Mouse (Mus musculus) E14TG2a.4 (cell line): ENCODE data around the gene Acer3.

Experiments
- H3K27me3 ChIP-seq: 2 replicates; pipeline ENCODE4 v1.6.1; 2014; ENCODE audit warnings: low read length, control low read depth; ENCODE audit not compliant: insufficient read depth
- H3K36me3 ChIP-seq: 2 replicates; pipeline ENCODE4 v1.6.1; 2014; ENCODE audit warnings: low read length, control low read depth; ENCODE audit not compliant: insufficient read depth
- H3K4me1 ChIP-seq: replicated peaks from 2 replicates; pipeline ENCODE4 v1.6.1; 2014; ENCODE audit warnings: low read depth, low read length, control low read depth
- H3K4me3 ChIP-seq: replicated peaks from 2 replicates; pipeline ENCODE4 v1.5.1; 2014; ENCODE audit warnings: mild to moderate bottlenecking, low read length
- H3K9me3 ChIP-seq: 2 replicates; pipeline ENCODE4 v1.6.1; 2014; ENCODE audit warnings: low read length, control low read depth
- CTCF ChIP-seq: conservative IDR thresholded peaks from 2 replicates; pipeline ENCODE4 v1.5.1; 2014; ENCODE audit warnings: low read length
- NANOG ChIP-seq: IDR thresholded peaks from 2 replicates; pipeline ENCODE4 v1.6.1; 2014; ENCODE audit warnings: borderline replicate concordance, low read length, mixed read lengths
- POU5F1 ChIP-seq: IDR thresholded peaks from 2 replicates; pipeline ENCODE4 v1.6.1; 2014; ENCODE audit warnings: low read length, borderline replicate concordance

Gene Acer3

DNA sequence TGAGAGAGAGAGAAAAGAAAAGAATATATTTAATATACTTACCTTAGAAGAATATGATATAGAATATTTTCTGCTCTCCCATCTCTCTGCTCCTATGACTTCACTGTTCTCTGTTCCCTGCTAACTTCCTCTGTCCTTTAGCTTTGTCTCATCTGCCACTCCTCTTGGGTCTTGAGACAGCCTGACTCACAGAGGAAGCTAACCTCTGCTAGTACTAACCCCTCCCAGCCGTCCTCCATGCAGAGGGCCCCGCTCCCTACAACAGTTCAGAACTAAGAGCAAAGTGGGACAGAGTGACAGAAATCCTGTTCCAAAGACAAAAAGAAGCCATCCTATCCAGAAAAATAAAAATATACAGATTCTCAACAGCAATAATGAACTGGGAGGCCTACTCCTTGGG lies at the start of gene Acer3:
Gene Acer3 (minus strand): TSS at position 126 of the 400 bp plus-strand sequence.
- no peak for TF ChIP-seq CTCF
- no peak for TF ChIP-seq POU5F1
- no peak for TF ChIP-seq NANOG
- Histone ChIP-seq H3K9me3 (peaks cover 3% of the 10 kb centered on the region; the same call in 1 of the 2 replicates), H3K27me3 (peaks cover 2% of the 10 kb centered on the region), H3K4me3 (no peak within 1 kb of the TSS), H3K4me1 (peaks cover 9% of the 10 kb centered on the region), H3K36me3 (no peaks in the 10 kb centered on the region)

DNA sequence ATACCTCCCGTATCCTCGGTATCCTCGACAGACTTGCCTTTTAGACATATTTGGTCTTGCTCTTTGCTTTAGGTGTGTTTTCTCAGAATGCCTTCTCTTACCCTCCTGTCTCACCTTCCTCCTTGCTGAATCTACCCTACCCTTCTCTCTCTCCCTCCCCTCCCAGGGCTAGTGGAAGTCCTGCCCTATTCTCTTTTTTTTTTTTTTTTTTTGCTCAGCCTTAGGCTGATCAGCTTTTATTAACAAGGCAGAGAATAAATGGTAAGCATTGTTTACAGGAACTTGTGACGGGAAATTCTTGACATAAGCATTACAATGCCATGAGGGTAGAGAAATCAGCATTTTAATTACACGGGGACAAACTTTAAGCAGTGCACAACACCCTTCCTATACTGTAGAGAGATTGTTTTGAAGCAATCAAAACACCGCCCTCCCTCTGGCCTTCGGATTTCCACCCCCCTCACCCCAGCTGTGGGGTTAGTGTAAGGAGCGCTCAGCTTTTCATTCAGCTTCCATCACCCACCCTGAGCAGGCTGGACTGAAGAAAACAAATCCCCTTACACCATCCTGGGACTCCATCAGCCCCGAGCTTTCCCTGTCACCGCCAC lies 48.9 kb upstream of the Acer3 start:
- Histone ChIP-seq H3K27me3 (no peaks in the 10 kb centered on the region), H3K9me3 (peaks cover 15% of the 10 kb centered on the region), H3K36me3 (no peaks in the 10 kb centered on the region), H3K4me3 (peak overlapping the region; percentile 27), H3K4me1 (peaks cover 51% of the 10 kb centered on the region)
- TF ChIP-seq NANOG (peak; percentile 78; the same call in 1 of the 2 replicates), POU5F1 (no peak)

DNA sequence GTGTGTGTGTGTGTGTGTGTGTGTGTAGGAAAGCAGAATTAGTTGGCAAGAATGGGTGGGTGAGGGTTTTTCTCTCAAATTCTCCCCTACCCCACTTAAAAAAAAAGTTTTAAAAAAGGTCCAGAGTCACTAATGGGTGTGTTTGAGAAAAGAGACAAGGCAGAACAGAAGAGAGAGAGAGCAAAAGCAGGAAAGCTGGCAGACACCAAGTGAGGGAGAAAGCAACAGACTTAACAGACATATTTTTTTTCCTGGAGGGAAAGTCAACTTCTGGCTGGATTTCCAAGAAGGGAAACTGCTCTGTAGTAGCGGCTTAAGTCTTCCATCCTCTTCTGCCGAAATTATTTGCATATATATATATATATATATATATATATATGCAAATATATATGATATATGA lies 40.7 kb upstream of the Acer3 start:
- no peak for TF ChIP-seq NANOG

DNA sequence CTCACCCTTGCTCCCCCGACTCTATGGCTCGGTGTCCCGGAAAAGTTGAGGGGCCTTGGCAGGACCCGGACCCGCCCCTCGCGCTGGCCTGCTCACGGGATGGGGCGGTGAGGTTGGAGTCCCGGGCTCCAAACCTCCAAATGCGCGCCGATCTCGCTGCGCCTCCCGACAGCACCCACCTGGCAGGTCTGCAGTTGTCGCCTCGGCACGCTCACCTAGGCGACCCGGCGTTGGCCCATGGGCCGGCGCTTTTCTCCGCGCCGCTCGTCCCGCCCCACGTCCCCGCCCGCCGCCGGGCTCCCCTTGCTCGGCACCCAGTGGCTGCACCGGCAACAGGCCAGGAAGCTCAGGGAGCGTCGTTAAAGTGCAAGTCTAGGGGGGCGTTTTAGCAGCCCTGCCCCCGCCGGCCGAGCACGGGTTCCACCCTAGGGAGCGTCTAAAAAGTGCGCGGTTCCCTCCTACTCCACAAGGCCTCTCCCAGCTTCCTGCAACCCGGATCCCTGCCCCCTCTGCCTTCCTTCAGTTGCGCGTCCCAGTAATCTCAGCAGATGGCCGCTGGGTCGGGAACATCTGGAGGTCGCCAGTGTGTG lies 40.1 kb upstream of the Acer3 start, which contains the start of gene Tsku:
Gene Tsku (minus strand): TSS at position 266 of the 590 bp plus-strand sequence.
- TF ChIP-seq CTCF (no peak), NANOG (no peak), POU5F1 (no peak)
- peak within 1 kb of the TSS; percentile 92 for H3K4me3 ChIP-seq
- H3K27me3 ChIP-seq, result peaks cover 16% of the 10 kb centered on the region
- peaks cover 34% of the 10 kb centered on the region for H3K9me3 ChIP-seq
- H3K36me3 ChIP-seq, result peaks cover 17% of the 10 kb centered on the region; the same call in 1 of the 2 replicates
- H3K4me1 ChIP-seq, result peaks cover 44% of the 10 kb centered on the region

More for the DNA sequence above, 40.7 kb upstream of the Acer3 start:
- Histone ChIP-seq H3K36me3 (peaks cover 13% of the 10 kb centered on the region; the same call in 1 of the 2 replicates), H3K9me3 (peaks cover 34% of the 10 kb centered on the region), H3K27me3 (peaks cover 16% of the 10 kb centered on the region), H3K4me3 (peak overlapping the region; percentile 92), H3K4me1 (peaks cover 39% of the 10 kb centered on the region)

DNA sequence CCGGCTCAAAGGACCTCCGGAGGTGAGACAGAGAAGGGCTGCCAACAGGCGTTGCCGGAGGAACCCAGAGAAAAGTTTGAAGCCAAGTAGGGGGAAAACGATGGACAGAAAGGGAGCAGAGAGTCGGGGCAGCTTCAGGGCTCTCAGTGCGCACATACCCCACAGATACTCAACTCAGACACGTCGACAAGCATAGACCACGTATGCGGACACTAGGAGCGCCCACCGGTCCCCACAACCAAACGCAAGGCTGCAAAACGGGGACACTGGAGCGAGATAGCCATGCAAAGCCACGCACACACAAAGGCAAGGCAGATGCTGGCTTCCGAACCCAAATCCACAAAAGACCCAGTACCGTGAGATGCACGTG lies 39.6 kb upstream of the Acer3 start:
- Histone ChIP-seq H3K4me1 (peaks cover 48% of the 10 kb centered on the region), H3K36me3 (peaks cover 22% of the 10 kb centered on the region; the same call in 1 of the 2 replicates), H3K4me3 (peak overlapping the region; percentile 92), H3K9me3 (peaks cover 32% of the 10 kb centered on the region), H3K27me3 (peaks cover 16% of the 10 kb centered on the region)
- TF ChIP-seq NANOG, result no peak
- TF ChIP-seq POU5F1, result no peak
- TF ChIP-seq CTCF, result no peak

- no peak for TF ChIP-seq CTCF
- TF ChIP-seq POU5F1, result no peak
- no peak for TF ChIP-seq NANOG
- Histone ChIP-seq H3K4me1 (peaks cover 53% of the 10 kb centered on the region), H3K9me3 (peaks cover 26% of the 10 kb centered on the region), H3K36me3 (peaks cover 24% of the 10 kb centered on the region; the same call in 1 of the 2 replicates), H3K4me3 (peak overlapping the region; percentile 92), H3K27me3 (peaks cover 16% of the 10 kb centered on the region)
These were observed 39.1 kb upstream of the Acer3 start for GRCm38 (mm10) chr7:98359951-98360620.

DNA sequence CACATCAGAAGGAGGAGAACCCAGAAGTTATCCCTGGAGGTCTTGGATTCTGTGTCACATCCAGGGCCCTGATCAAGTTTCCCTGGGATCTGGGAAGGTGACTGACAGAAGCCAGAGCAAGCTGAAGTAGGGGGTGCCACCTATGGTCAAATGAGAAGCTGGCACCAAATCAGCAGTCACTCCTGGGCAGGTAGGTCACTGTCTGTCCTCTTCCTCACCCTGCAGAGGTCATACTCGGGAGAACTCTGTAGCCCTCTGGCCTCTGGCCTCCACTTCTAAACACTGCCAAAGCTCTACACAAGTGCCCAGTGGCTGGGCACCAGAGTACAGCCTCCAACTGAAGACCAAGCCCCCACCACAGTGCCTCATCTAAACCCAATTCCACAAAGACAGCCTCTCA lies 37.0 kb upstream of the Acer3 start:
- TF ChIP-seq CTCF (no peak), POU5F1 (no peak), NANOG (no peak)
- Histone ChIP-seq H3K9me3 (peaks cover 6% of the 10 kb centered on the region), H3K4me3 (no peak overlapping the region), H3K27me3 (peaks cover 16% of the 10 kb centered on the region), H3K4me1 (peaks cover 67% of the 10 kb centered on the region), H3K36me3 (peaks cover 30% of the 10 kb centered on the region)

- Histone ChIP-seq H3K4me1 (peaks cover 67% of the 10 kb centered on the region), H3K36me3 (peaks cover 37% of the 10 kb centered on the region), H3K9me3 (no peaks in the 10 kb centered on the region), H3K4me3 (no peak overlapping the region), H3K27me3 (peaks cover 16% of the 10 kb centered on the region)
- TF ChIP-seq POU5F1, result no peak
- no peak for TF ChIP-seq NANOG
- TF ChIP-seq CTCF, result no peak
These were observed 36.3 kb upstream of the Acer3 start for GRCm38 (mm10) chr7:98357324-98357723.

DNA sequence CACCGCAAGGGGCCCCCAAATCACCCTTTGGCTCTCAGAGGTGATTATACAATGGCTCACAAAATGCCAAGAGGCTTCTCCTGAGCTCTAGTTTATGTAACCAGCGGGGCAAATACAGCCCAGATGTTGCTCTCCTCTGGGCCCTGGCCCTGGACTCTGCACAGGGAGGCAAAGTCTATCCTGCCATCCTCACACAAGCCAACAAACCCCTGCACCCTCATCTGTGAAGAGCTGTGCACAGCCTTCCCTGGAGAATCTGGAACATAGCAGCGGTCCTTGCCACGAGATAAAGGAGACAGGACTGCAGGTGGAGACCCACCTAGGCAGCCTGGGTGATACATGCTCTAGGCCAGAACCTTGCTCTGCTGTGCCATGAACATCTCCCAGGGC lies 33.9 kb upstream of the Acer3 start:
- H3K27me3 ChIP-seq, result peaks cover 11% of the 10 kb centered on the region
- TF ChIP-seq CTCF, result no peak
- no peak for TF ChIP-seq NANOG
- no peak for TF ChIP-seq POU5F1
- H3K9me3 ChIP-seq, result no peaks in the 10 kb centered on the region
- peaks cover 68% of the 10 kb centered on the region for H3K4me1 ChIP-seq
- peak overlapping the region; percentile 32 for H3K4me3 ChIP-seq
- H3K36me3 ChIP-seq, result peaks cover 62% of the 10 kb centered on the region
